Mouse (Mus musculus) CH12.LX (cell line): Measurements from ENCODE around the gene Rpap1. TPM values are rescaled to one million over a fixed set of nuclear protein-coding genes. Genes with fewer than 3 reads are reported as not detected.
"Not testable (repeated sequence)": the region's sequence is repeated elsewhere in the genome, so short reads cannot be mapped to it uniquely, and the experiment has no call there.

ENCODE experiments used
- DNase-seq: peaks from one replicate; pipeline ENCODE4 v3.0.0-alpha.2; 2013; ENCODE audit errors: extremely low read depth
- H3K27ac ChIP-seq: 2 replicates; pipeline ENCODE4 v1.5.1; 2012; ENCODE audit warnings: low read depth, mild to moderate bottlenecking, control low read depth, moderate library complexity; ENCODE audit not compliant: insufficient read depth
- H3K27me3 ChIP-seq: replicated peaks from 2 replicates; pipeline ENCODE3; 2012; ENCODE audit warnings: inconsistent platforms
- H3K36me3 ChIP-seq, 2 experiments: replicated peaks in 1 of 2; 2 replicates each; pipeline versions ENCODE3 to v1.6.1; 2012; ENCODE audit warnings: inconsistent platforms in 1 of 2, low read length in 1 of 2, mild to moderate bottlenecking in 1 of 2, mixed read lengths in 1 of 2, moderate library complexity in 1 of 2; ENCODE audit not compliant: control insufficient read depth in 1 of 2, insufficient read depth in 1 of 2
- H3K4me1 ChIP-seq, 2 experiments: 2 replicates each; pipeline ENCODE4 v1.6.1; 2012; ENCODE audit warnings: inconsistent platforms in 1 of 2, moderate library complexity in 1 of 2; ENCODE audit not compliant: insufficient read depth in 2 of 2, control insufficient read depth in 1 of 2
- H3K4me2 ChIP-seq: 2 replicates; pipeline ENCODE4 v1.6.1; 2012; ENCODE audit warnings: low read depth, mild to moderate bottlenecking, control low read depth; ENCODE audit not compliant: poor library complexity, insufficient read depth, severe bottlenecking
- H3K4me3 ChIP-seq, 3 experiments: fragments of 150-350 bp in 1 of 3; sonication (generic) in 1 of 3; replicated peaks in 1 of 3; 2 replicates each; pipeline versions ENCODE3 to v1.5.1; 2011 to 2012; ENCODE audit warnings: low read depth in 2 of 3, low read length in 2 of 3, mild to moderate bottlenecking in 2 of 3, moderate library complexity in 2 of 3, control low read depth in 1 of 3, improper control_type of control experiment in 1 of 3, inconsistent platforms in 1 of 3, mixed read lengths in 1 of 3; ENCODE audit not compliant: poor library complexity in 1 of 3
- H3K79me2 ChIP-seq: replicated peaks from 2 replicates; pipeline ENCODE4 v1.6.1; 2012; ENCODE audit warnings: mild to moderate bottlenecking, moderate library complexity; ENCODE audit not compliant: control insufficient read depth, poor library complexity, insufficient read depth, severe bottlenecking; ENCODE audit errors: extremely low read depth
- H3K9ac ChIP-seq: 2 replicates; pipeline ENCODE4 v1.6.1; 2012; ENCODE audit warnings: low read depth, mild to moderate bottlenecking, control low read depth, moderate library complexity; ENCODE audit not compliant: insufficient read depth
- H3K9me3 ChIP-seq: replicated peaks from 2 replicates; pipeline ENCODE3; 2012; ENCODE audit warnings: low read length, inconsistent platforms, mixed read lengths
- BHLHE40 ChIP-seq: IDR thresholded peaks from 2 replicates; pipeline ENCODE4 v1.6.1; 2011; ENCODE audit warnings: mild to moderate bottlenecking, low read depth, low read length, improper control_type of control experiment
- CHD2 ChIP-seq: IDR thresholded peaks from 2 replicates; pipeline ENCODE4 v1.6.1; 2011; ENCODE audit warnings: low read length, improper control_type of control experiment
- ELF1 ChIP-seq: IDR thresholded peaks from 2 replicates; pipeline ENCODE4 v1.6.1; 2014; ENCODE audit warnings: low read depth, mild to moderate bottlenecking, inconsistent platforms, low read length, improper control_type of control experiment
- IRF4 ChIP-seq: IDR thresholded peaks from 2 replicates; pipeline ENCODE4 v1.6.1; 2014; ENCODE audit warnings: low read depth, mild to moderate bottlenecking, inconsistent platforms, low read length, improper control_type of control experiment
- JUN ChIP-seq: IDR thresholded peaks from 2 replicates; pipeline ENCODE4 v1.6.1; 2011; ENCODE audit warnings: low read depth, mild to moderate bottlenecking, low read length, improper control_type of control experiment, moderate library complexity; ENCODE audit not compliant: insufficient read depth
- KAT2A ChIP-seq: IDR thresholded peaks from 2 replicates; pipeline ENCODE4 v1.6.1; 2012; ENCODE audit warnings: low read length, improper control_type of control experiment, inconsistent platforms; ENCODE audit not compliant: insufficient replicate concordance
- MAFK ChIP-seq: IDR thresholded peaks from 2 replicates; pipeline ENCODE4 v1.6.1; 2011; ENCODE audit warnings: low read length, improper control_type of control experiment; ENCODE audit not compliant: insufficient replicate concordance
- MAX ChIP-seq: IDR thresholded peaks from 2 replicates; pipeline ENCODE4 v1.6.1; 2011; ENCODE audit warnings: low read length, improper control_type of control experiment
- MEF2A ChIP-seq: IDR thresholded peaks from 2 replicates; pipeline ENCODE4 v1.6.1; 2014; ENCODE audit warnings: low read depth, mild to moderate bottlenecking, inconsistent platforms, low read length, improper control_type of control experiment, borderline replicate concordance
- MYC ChIP-seq: IDR thresholded peaks from 2 replicates; pipeline ENCODE4 v1.6.1; 2011; ENCODE audit warnings: low read depth, mild to moderate bottlenecking, improper control_type of control experiment, low read length
- NRF1 ChIP-seq: IDR thresholded peaks from 2 replicates; pipeline ENCODE4 v1.6.1; 2014; ENCODE audit warnings: low read depth, mild to moderate bottlenecking, inconsistent platforms, low read length, improper control_type of control experiment, moderate library complexity
- POLR2AphosphoS2 ChIP-seq: IDR thresholded peaks from 2 replicates; pipeline ENCODE4 v1.6.1; 2011; ENCODE audit warnings: low read depth, low read length, improper control_type of control experiment
- RCOR1 ChIP-seq: conservative IDR thresholded peaks from 2 replicates; pipeline ENCODE4 v1.6.1; 2012; ENCODE audit warnings: low read depth, mild to moderate bottlenecking, inconsistent platforms, low read length, improper control_type of control experiment
- SMC3 ChIP-seq: IDR thresholded peaks from 2 replicates; pipeline ENCODE4 v1.6.1; 2011; ENCODE audit warnings: low read depth, low read length, improper control_type of control experiment
- TBP ChIP-seq: conservative IDR thresholded peaks from 2 replicates; pipeline ENCODE4 v1.6.1; 2011; ENCODE audit warnings: low read depth, low read length, improper control_type of control experiment
- TCF12 ChIP-seq: IDR thresholded peaks from 2 replicates; pipeline ENCODE4 v1.6.1; 2014; ENCODE audit warnings: low read depth, mild to moderate bottlenecking, inconsistent platforms, low read length, improper control_type of control experiment
- USF1 ChIP-seq: IDR thresholded peaks from 2 replicates; pipeline ENCODE4 v1.6.1; 2014; ENCODE audit warnings: low read depth, mild to moderate bottlenecking, inconsistent platforms, low read length, improper control_type of control experiment
- dilution Hi-C: fragments of 300-500 bp; cut with MboI; formaldehyde crosslinking; loops from 2 replicates; pipeline ENCODE4 v1.14.3; 2020; ENCODE audit warnings: low sequenced_read_pairs; ENCODE audit not compliant: extremely low pct_unique_long_range_greater_than_20kb, extremely low pct_ligation_motif_present
- in situ Hi-C: fragments of 300-500 bp; cut with MboI; formaldehyde crosslinking; loops from 3 replicates; pipeline ENCODE4 v1.14.3; 2019; ENCODE audit warnings: low sequenced_read_pairs, low pct_ligation_motif_present, low pct_unique_long_range_greater_than_20kb, mixed read lengths
- polyA plus RNA-seq: library from polyadenylated mRNA; unstranded; fragments of >175 nt; gene quantifications from 2 replicates; pipeline ENCODE4 v1.2.1, GENCODE M21; 2012; ENCODE audit warnings: low read depth; ENCODE audit not compliant: insufficient read length
- total RNA-seq, 2 experiments: library from RNA; depleted of rRNA; stranded (reverse); fragments of 300-350 nt in 1 of 2; fragments of >200 nt in 1 of 2; gene quantifications; 2 replicates each; pipeline ENCODE4 v1.2.3; 2012 to 2014

Rpap1 gene
- total and polyA plus RNA-seq, 3 experiments: 8.5 to 34.7 (median 31.8) TPM

DNA sequence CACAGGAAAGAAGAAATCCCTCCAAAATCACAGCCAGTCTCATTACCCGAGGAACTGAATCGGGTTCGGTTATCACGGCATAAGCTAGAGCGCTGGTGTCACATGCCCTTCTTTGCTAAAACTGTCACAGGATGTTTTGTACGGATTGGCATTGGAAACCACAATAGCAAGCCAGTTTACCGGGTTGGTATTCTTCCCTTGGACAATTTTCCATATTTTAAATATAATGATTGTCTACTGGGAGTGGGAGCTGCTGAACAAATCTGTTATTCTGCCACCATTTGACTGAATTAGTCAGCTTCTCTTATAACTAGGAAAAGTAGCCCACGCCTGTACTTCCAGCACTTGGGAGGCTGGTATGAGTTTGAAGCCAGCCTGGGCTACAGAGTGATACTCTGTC is 66.3 kb downstream of the Rpap1 start:
- Histone ChIP-seq H3K79me2 (no peaks in the 10 kb centered on the region), H3K36me3 (peaks cover 41 to 85% of the 10 kb centered on the region in 2 experiments), H3K4me3 (no peak overlapping the region), H3K9me3 (no peaks in the 10 kb centered on the region), H3K27ac (no peak overlapping the region), H3K27me3 (no peaks in the 10 kb centered on the region), H3K9ac (no peak overlapping the region), H3K4me1 (no peaks in the 10 kb centered on the region), H3K4me2 (no peak overlapping the region)
- in situ Hi-C loops: no loop called here
- dilution Hi-C loops: no loop called here
- no peak for DNase-seq
- TF ChIP-seq POLR2AphosphoS2 (no peak), MYC (no peak), JUN (no peak), SMC3 (no peak), TBP (no peak), CHD2 (no peak), BHLHE40 (no peak), MAX (no peak), RCOR1 (no peak), MEF2A (no peak), IRF4 (no peak), ELF1 (no peak), USF1 (no peak), NRF1 (no peak), KAT2A (no peak), TCF12 (no peak)

DNA sequence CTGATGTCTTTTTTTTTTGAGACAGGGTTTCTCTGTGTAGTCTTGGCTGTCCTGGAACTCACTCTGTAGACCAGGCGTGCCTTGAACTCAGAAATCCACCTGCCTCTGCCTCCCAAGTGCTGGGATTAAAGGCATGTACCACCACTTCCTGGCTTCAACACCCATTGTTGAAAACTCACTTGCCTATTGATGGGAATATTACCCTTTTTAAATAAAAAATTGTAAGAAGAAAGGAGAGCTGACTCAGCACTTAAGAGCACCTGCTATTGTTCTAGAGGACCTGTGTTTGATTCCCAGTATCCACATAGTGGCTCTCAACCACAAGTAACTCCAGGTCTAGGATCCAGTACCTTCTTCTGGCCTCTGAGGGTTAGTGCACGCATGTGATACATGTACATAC is 71.5 kb downstream of the Rpap1 start:
- DNase-seq, H3K79me2 ChIP-seq, dilution Hi-C loops, H3K4me2 ChIP-seq: not testable (repeated sequence)
- peak; percentile 79 for TF ChIP-seq MAFK
- TF ChIP-seq, all 38 proteins: peak for 1; not testable (repeated sequence) for 37
- H3K9me3 ChIP-seq, H3K4me3 ChIP-seq, H3K4me1 ChIP-seq, H3K9ac ChIP-seq, in situ Hi-C loops, H3K27ac ChIP-seq, H3K27me3 ChIP-seq: not testable (repeated sequence)
- H3K36me3 ChIP-seq: peaks cover 23 to 80% of the 10 kb centered on the region in 2 experiments

Other genes starting within 250 kb of the Rpap1 start
- gene Exd1, start 239.9 kb downstream of the Rpap1 start, total RNA-seq (2012; rRNA removed): 0.08 and 0.25 TPM in 2 replicates
- gene Exd1, start 239.9 kb downstream of the Rpap1 start, total RNA-seq (2014; rRNA removed): 0.14 and 0.17 TPM in 2 replicates
- 0.14 and 0.39 TPM in 2 replicates for gene Exd1, start 239.9 kb downstream of the Rpap1 start, polyA plus RNA-seq
- gene Chp1, start 239.8 kb downstream of the Rpap1 start, total RNA-seq (2012; rRNA removed): 28.7 and 29.9 TPM in 2 replicates
- 55.9 and 62.1 TPM in 2 replicates for gene Chp1, start 239.8 kb downstream of the Rpap1 start, total RNA-seq (2014; rRNA removed)
- 41.5 and 47.9 TPM in 2 replicates for gene Chp1, start 239.8 kb downstream of the Rpap1 start, polyA plus RNA-seq
- gene Nusap1, start 169.2 kb downstream of the Rpap1 start, total RNA-seq (2012; rRNA removed): 25.0 and 29.0 TPM in 2 replicates
- gene Nusap1, start 169.2 kb downstream of the Rpap1 start, total RNA-seq (2014; rRNA removed): 92.7 and 107 TPM in 2 replicates
- 39.9 and 41.1 TPM in 2 replicates for gene Nusap1, start 169.2 kb downstream of the Rpap1 start, polyA plus RNA-seq
- gene Oip5, start 169.1 kb downstream of the Rpap1 start, total RNA-seq (2012; rRNA removed): 22.0 and 24.5 TPM in 2 replicates
- gene Oip5, start 169.1 kb downstream of the Rpap1 start, total RNA-seq (2014; rRNA removed): 49.6 and 53.6 TPM in 2 replicates
- gene Oip5, start 169.1 kb downstream of the Rpap1 start, polyA plus RNA-seq: 22.3 and 30.1 TPM in 2 replicates
- gene Ndufaf1, start 124.7 kb downstream of the Rpap1 start, total RNA-seq (2012; rRNA removed): 25.1 and 33.2 TPM in 2 replicates
- 53.6 and 64.5 TPM in 2 replicates for gene Ndufaf1, start 124.7 kb downstream of the Rpap1 start, total RNA-seq (2014; rRNA removed)
- 35.6 and 38.7 TPM in 2 replicates for gene Ndufaf1, start 124.7 kb downstream of the Rpap1 start, polyA plus RNA-seq
- 9.7 and 12.5 TPM in 2 replicates for gene Rtf1, start 112.5 kb downstream of the Rpap1 start, total RNA-seq (2012; rRNA removed)
- gene Rtf1, start 112.5 kb downstream of the Rpap1 start, total RNA-seq (2014; rRNA removed): 10.7 and 11.3 TPM in 2 replicates
- gene Rtf1, start 112.5 kb downstream of the Rpap1 start, polyA plus RNA-seq: 46.0 and 50.3 TPM in 2 replicates
- 0.25 and 0.34 TPM in 2 replicates for gene Itpka, start 45.2 kb downstream of the Rpap1 start, total RNA-seq (2012; rRNA removed)
- 0.28 and 0.39 TPM in 2 replicates for gene Itpka, start 45.2 kb downstream of the Rpap1 start, total RNA-seq (2014; rRNA removed)
- gene Itpka, start 45.2 kb downstream of the Rpap1 start, polyA plus RNA-seq: 0.40 and 0.54 TPM in 2 replicates
- 1.3 and 2.3 TPM in 2 replicates for gene Ltk, start 27.1 kb downstream of the Rpap1 start, total RNA-seq (2012; rRNA removed)
- not detected in 2 replicates for gene Ltk, start 27.1 kb downstream of the Rpap1 start, total RNA-seq (2014; rRNA removed)
- 0.10 TPM in 1 of 2 replicates, not detected in the other for gene Ltk, start 27.1 kb downstream of the Rpap1 start, polyA plus RNA-seq
- 31.8 and 39.7 TPM in 2 replicates for gene Tyro3, start 10.2 kb upstream of the Rpap1 start, total RNA-seq (2012; rRNA removed)
- 19.1 and 20.3 TPM in 2 replicates for gene Tyro3, start 10.2 kb upstream of the Rpap1 start, total RNA-seq (2014; rRNA removed)
- 23.7 and 24.7 TPM in 2 replicates for gene Tyro3, start 10.2 kb upstream of the Rpap1 start, polyA plus RNA-seq
- 30.1 and 34.0 TPM in 2 replicates for gene Mga, start 109.7 kb upstream of the Rpap1 start, total RNA-seq (2012; rRNA removed)
- 21.8 and 23.9 TPM in 2 replicates for gene Mga, start 109.7 kb upstream of the Rpap1 start, total RNA-seq (2014; rRNA removed)
- 25.8 and 37.5 TPM in 2 replicates for gene Mga, start 109.7 kb upstream of the Rpap1 start, polyA plus RNA-seq
- gene Mapkbp1, start 185.2 kb upstream of the Rpap1 start, total RNA-seq (2012; rRNA removed): 4.3 and 4.4 TPM in 2 replicates
- 1.8 and 1.9 TPM in 2 replicates for gene Mapkbp1, start 185.2 kb upstream of the Rpap1 start, total RNA-seq (2014; rRNA removed)
- 4.5 and 7.0 TPM in 2 replicates for gene Mapkbp1, start 185.2 kb upstream of the Rpap1 start, polyA plus RNA-seq
- gene Jmjd7, start 239.9 kb upstream of the Rpap1 start, total RNA-seq (2012; rRNA removed): 12.7 and 14.6 TPM in 2 replicates
- gene Jmjd7, start 239.9 kb upstream of the Rpap1 start, total RNA-seq (2014; rRNA removed): 8.4 and 11.3 TPM in 2 replicates
- gene Jmjd7, start 239.9 kb upstream of the Rpap1 start, polyA plus RNA-seq: 10.6 and 15.0 TPM in 2 replicates
- 1.0 and 1.9 TPM in 2 replicates for gene Gm28042, start 240.0 kb upstream of the Rpap1 start, total RNA-seq (2012; rRNA removed)
- 0.77 and 0.84 TPM in 2 replicates for gene Gm28042, start 240.0 kb upstream of the Rpap1 start, total RNA-seq (2014; rRNA removed)
- 1.8 and 2.0 TPM in 2 replicates for gene Gm28042, start 240.0 kb upstream of the Rpap1 start, polyA plus RNA-seq
- 2.5 and 4.0 TPM in 2 replicates for gene Pla2g4b, start 245.9 kb upstream of the Rpap1 start, total RNA-seq (2012; rRNA removed)
- gene Pla2g4b, start 245.9 kb upstream of the Rpap1 start, total RNA-seq (2014; rRNA removed): 0.90 and 1.5 TPM in 2 replicates
- 2.3 and 2.7 TPM in 2 replicates for gene Pla2g4b, start 245.9 kb upstream of the Rpap1 start, polyA plus RNA-seq